Mouse (Mus musculus) midbrain, postnatal 0 days (tissue): ENCODE results near the gene Kremen2. TPM values are rescaled to one million over a fixed set of nuclear protein-coding genes. Genes with fewer than 3 reads are reported as not detected.

ENCODE experiments used
- ATAC-seq: fragments of 200-750 bp; cut with Nextera tagmentation; 2 replicates; pipeline ENCODE4 v1.8.0; 2017; ENCODE audit warnings: moderate number of reproducible peaks, mild to moderate bottlenecking, moderate TSS enrichment, moderate library complexity; ENCODE audit not compliant: low FRiP score
- DNase-seq: peaks from one replicate; pipeline ENCODE4 v3.0.0-alpha.2; 2015; ENCODE audit warnings: low spot score
- H3K27ac ChIP-seq: fragments of 300-500 bp; sonication (generic); 2 replicates; pipeline ENCODE4 v1.5.1; 2014; ENCODE audit warnings: low read depth, mild to moderate bottlenecking, low read length, mixed read lengths
- H3K27me3 ChIP-seq: fragments of 300-500 bp; sonication (generic); 2 replicates; pipeline ENCODE4 v1.6.1; 2014; ENCODE audit warnings: low read length, control low read depth, mixed read lengths; ENCODE audit not compliant: insufficient read depth
- H3K36me3 ChIP-seq: fragments of 300-500 bp; sonication (generic); 2 replicates; pipeline ENCODE4 v1.6.1; 2014; ENCODE audit warnings: low read length, control low read depth, mixed read lengths; ENCODE audit not compliant: insufficient read depth
- H3K4me1 ChIP-seq: fragments of 300-500 bp; sonication (generic); 2 replicates; pipeline ENCODE4 v1.6.1; 2014; ENCODE audit warnings: mild to moderate bottlenecking, control low read depth, antibody characterized with exemption, low read length, mixed read lengths; ENCODE audit not compliant: insufficient read depth
- H3K4me2 ChIP-seq: fragments of 300-500 bp; sonication (generic); 2 replicates; pipeline ENCODE4 v1.6.1; 2014; ENCODE audit warnings: low read depth, mild to moderate bottlenecking, low read length, mixed read lengths; ENCODE audit not compliant: poor library complexity, severe bottlenecking
- H3K4me3 ChIP-seq: fragments of 300-500 bp; sonication (generic); 2 replicates; pipeline ENCODE4 v1.5.1; 2014; ENCODE audit warnings: low read depth, mild to moderate bottlenecking, low read length, moderate library complexity
- H3K9ac ChIP-seq: fragments of 300-500 bp; sonication (generic); replicated peaks from 2 replicates; pipeline ENCODE4 v1.6.1; 2014; ENCODE audit warnings: mild to moderate bottlenecking, low read length, moderate library complexity, mixed read lengths; ENCODE audit not compliant: poor library complexity, severe bottlenecking
- H3K9me3 ChIP-seq: fragments of 300-500 bp; sonication (generic); 2 replicates; pipeline ENCODE4 v1.6.1; 2016; ENCODE audit warnings: low read length, control low read depth
- CTCF ChIP-seq: IDR thresholded peaks from 2 replicates; pipeline ENCODE4 v1.5.1; 2016; ENCODE audit warnings: antibody characterized with exemption, mild to moderate bottlenecking
- WGBS: fragments of 180-500 bp; shearing (Covaris S2); extraction: QIAGEN DNeasy Blood & Tissue Kit; methylation state at CpG from one replicate; pipeline ENCODE4 v1.1.7; 2014; 5-methylcytosine and 5-hydroxymethylcytosine counted together
- polyA plus RNA-seq: library from polyadenylated mRNA; unstranded; fragments of >200 nt; fragmentation: Nextera tagmentation; extraction: Ambion mirVana; gene quantifications from 2 replicates; pipeline ENCODE4 v1.2.1, GENCODE M21; 2015
- total RNA-seq: library from RNA; depleted of rRNA; stranded (reverse); fragments of >200 nt; gene quantifications from 2 replicates; pipeline ENCODE4 v1.2.3, GENCODE M21; 2014; rRNA removed

The Kremen2 gene
- total and polyA plus RNA-seq, 2 experiments from 2014 or later, result 0.38 to 1.3 TPM

- WGBS, result 76% methylated on average over 9 of the region's 9 CpGs
- Histone ChIP-seq H3K27me3 (peaks cover 4% of the 10 kb centered on the region), H3K27ac (no peak overlapping the region), H3K36me3 (no peaks in the 10 kb centered on the region), H3K4me2 (no peak overlapping the region), H3K4me1 (no peaks in the 10 kb centered on the region), H3K9ac (no peak overlapping the region), H3K9me3 (no peaks in the 10 kb centered on the region), H3K4me3 (no peak overlapping the region)
- no peak for DNase-seq
- ATAC-seq, result no peak
- no peak for TF ChIP-seq CTCF
Observed at GRCm38 (mm10) chr17:23703301-23703700, 42.3 kb downstream of the Kremen2 start.

DNA sequence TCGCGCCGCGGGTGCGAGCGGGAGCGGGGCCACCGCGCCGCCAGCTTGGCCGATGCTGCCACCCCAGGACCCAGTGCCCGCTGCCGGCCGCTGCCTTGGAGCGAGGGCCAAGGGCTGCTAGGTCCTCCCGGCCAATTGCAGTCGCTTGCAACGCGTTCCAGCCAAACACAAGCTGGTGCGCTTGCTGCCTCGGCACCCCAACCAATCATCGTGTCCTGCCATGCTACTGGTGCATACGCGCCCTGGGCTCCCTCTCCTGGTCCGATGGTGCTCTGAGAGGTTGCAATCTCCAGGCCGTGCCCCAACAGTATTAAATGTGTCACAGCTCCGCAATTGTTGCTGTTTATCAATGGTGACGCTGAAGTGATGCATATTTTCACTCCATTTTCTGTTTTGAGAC lies 45.6 kb downstream of the Kremen2 start:
- H3K9ac ChIP-seq, result peak overlapping the region; percentile 55
- peak; percentile 83 for TF ChIP-seq CTCF
- H3K36me3 ChIP-seq, result no peaks in the 10 kb centered on the region
- H3K9me3 ChIP-seq, result no peaks in the 10 kb centered on the region
- H3K4me2 ChIP-seq, result peak overlapping the region; percentile 94
- H3K27me3 ChIP-seq, result peaks cover 8% of the 10 kb centered on the region
- 0% methylated on average over 26 of the region's 28 CpGs for WGBS
- no peaks in the 10 kb centered on the region for H3K4me1 ChIP-seq
- 0 out of 2 replicates have a peak overlapping the region, but pooled peaks have one; percentile 34 for H3K27ac ChIP-seq
- ATAC-seq, result peak; percentile 95
- peak overlapping the region; percentile 66 for H3K4me3 ChIP-seq
- peak; percentile 95 for DNase-seq

GRCm38 (mm10) chr17:23699131-23700077 lies 46.2 kb downstream of the Kremen2 start:
- Histone ChIP-seq H3K4me1 (no peaks in the 10 kb centered on the region), H3K9ac (peak overlapping the region; percentile 55), H3K36me3 (no peaks in the 10 kb centered on the region), H3K27me3 (peaks cover 8% of the 10 kb centered on the region), H3K4me2 (peak overlapping the region; percentile 94), H3K27ac (peak overlapping the region; percentile 34; the same call in 1 of the 2 replicates), H3K9me3 (no peaks in the 10 kb centered on the region), H3K4me3 (peak overlapping the region; percentile 66)
- WGBS, result under 1% methylated on average over 61 of the region's 101 CpGs
- TF ChIP-seq CTCF, result no peak
- ATAC-seq (peak; percentile 57), DNase-seq (no peak)

DNA sequence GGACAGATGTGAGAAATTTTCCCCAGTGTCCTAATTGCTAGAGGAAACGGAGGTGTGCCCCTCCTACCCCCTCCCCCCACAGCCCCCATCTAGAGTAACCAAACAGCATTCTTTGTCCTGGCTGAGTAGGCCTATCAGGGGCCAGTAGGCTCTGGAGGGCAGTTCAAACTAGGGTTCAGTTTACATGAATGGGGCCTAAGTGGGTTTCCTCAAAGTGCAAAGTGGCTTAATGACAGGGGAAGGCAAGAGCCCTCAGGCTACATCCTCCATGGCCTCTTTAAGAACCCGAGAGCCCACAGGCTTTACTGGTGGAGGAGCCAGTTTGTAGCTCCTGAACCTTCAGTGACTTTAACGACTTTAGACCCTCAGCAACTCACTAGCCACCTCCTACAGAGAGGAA lies 49.8 kb downstream of the Kremen2 start:
- Histone ChIP-seq H3K27ac (no peak overlapping the region), H3K9ac (no peak overlapping the region), H3K27me3 (peaks cover 8% of the 10 kb centered on the region), H3K36me3 (no peaks in the 10 kb centered on the region), H3K4me1 (no peaks in the 10 kb centered on the region), H3K4me2 (no peak overlapping the region), H3K4me3 (no peak overlapping the region), H3K9me3 (no peaks in the 10 kb centered on the region)
- 17% methylated on average over 3 of the region's 3 CpGs for WGBS
- no peak for TF ChIP-seq CTCF
- ATAC-seq (no peak), DNase-seq (no peak)

GRCm38 (mm10) chr17:23694491-23694890 lies 51.1 kb downstream of the Kremen2 start:
- Histone ChIP-seq H3K4me1 (no peaks in the 10 kb centered on the region), H3K9me3 (no peaks in the 10 kb centered on the region), H3K4me3 (no peak overlapping the region), H3K9ac (no peak overlapping the region), H3K27me3 (peaks cover 8% of the 10 kb centered on the region), H3K4me2 (no peak overlapping the region), H3K27ac (no peak overlapping the region), H3K36me3 (no peaks in the 10 kb centered on the region)
- ATAC-seq (no peak), DNase-seq (no peak)
- 55% methylated on average over 1 of the region's 1 CpGs for whole genome bisulfite sequencing
- TF ChIP-seq CTCF, result no peak

Other genes starting within 250 kb of the Kremen2 start
- gene Zfp213, start 181.6 kb downstream of the Kremen2 start, total RNA-seq, result 16.9 and 21.7 TPM in 2 replicates
- 10.0 and 10.7 TPM in 2 replicates for gene Zfp213, start 181.6 kb downstream of the Kremen2 start, polyA plus RNA-seq
- gene Zfp13, start 146.3 kb downstream of the Kremen2 start, total RNA-seq, result 36.2 and 48.2 TPM in 2 replicates
- gene Zfp13, start 146.3 kb downstream of the Kremen2 start, polyA plus RNA-seq, result 23.3 and 26.3 TPM in 2 replicates
- not detected in 2 replicates for gene Zscan10, start 145.0 kb downstream of the Kremen2 start, total RNA-seq
- not detected in 2 replicates for gene Zscan10, start 145.0 kb downstream of the Kremen2 start, polyA plus RNA-seq
- 0.33 and 0.66 TPM in 2 replicates for gene Mmp25, start 100.6 kb downstream of the Kremen2 start, total RNA-seq
- gene Mmp25, start 100.6 kb downstream of the Kremen2 start, polyA plus RNA-seq, result 0.98 and 1.0 TPM in 2 replicates
- gene Bicdl2, start 85.3 kb downstream of the Kremen2 start, total RNA-seq, result not detected in 2 replicates
- 0.10 TPM in 1 of 2 replicates, not detected in the other for gene Bicdl2, start 85.3 kb downstream of the Kremen2 start, polyA plus RNA-seq
- gene Hcfc1r1, start 72.2 kb downstream of the Kremen2 start, total RNA-seq, result 87.3 and 194 TPM in 2 replicates
- 210 and 212 TPM in 2 replicates for gene Hcfc1r1, start 72.2 kb downstream of the Kremen2 start, polyA plus RNA-seq
- gene Thoc6, start 72.0 kb downstream of the Kremen2 start, total RNA-seq, result 16.7 and 21.5 TPM in 2 replicates
- gene Thoc6, start 72.0 kb downstream of the Kremen2 start, polyA plus RNA-seq, result 21.1 and 23.2 TPM in 2 replicates
- 3.9 and 4.2 TPM in 2 replicates for gene Tnfrsf12a, start 68.4 kb downstream of the Kremen2 start, total RNA-seq
- 3.3 TPM in 2 replicates for gene Tnfrsf12a, start 68.4 kb downstream of the Kremen2 start, polyA plus RNA-seq
- gene Cldn6, start 66.6 kb downstream of the Kremen2 start, total RNA-seq, result 0.60 and 0.99 TPM in 2 replicates
- 0.31 and 0.56 TPM in 2 replicates for gene Cldn6, start 66.6 kb downstream of the Kremen2 start, polyA plus RNA-seq
- gene Cldn9, start 61.8 kb downstream of the Kremen2 start, total RNA-seq, result 0.19 and 0.55 TPM in 2 replicates
- 0.25 TPM in 1 of 2 replicates, not detected in the other for gene Cldn9, start 61.8 kb downstream of the Kremen2 start, polyA plus RNA-seq
- gene 1520401A03Rik, start 23.1 kb downstream of the Kremen2 start, total RNA-seq, result 0.19 TPM in 1 of 2 replicates, not detected in the other
- 0.15 TPM in 1 of 2 replicates, not detected in the other for gene 1520401A03Rik, start 23.1 kb downstream of the Kremen2 start, polyA plus RNA-seq
- 18.3 and 18.4 TPM in 2 replicates for gene Pkmyt1, start 19.5 kb downstream of the Kremen2 start, total RNA-seq
- 18.0 and 18.3 TPM in 2 replicates for gene Pkmyt1, start 19.5 kb downstream of the Kremen2 start, polyA plus RNA-seq
- 83.6 and 103 TPM in 2 replicates for gene Paqr4, start 5.0 kb downstream of the Kremen2 start, total RNA-seq
- gene Paqr4, start 5.0 kb downstream of the Kremen2 start, polyA plus RNA-seq, result 66.0 and 73.8 TPM in 2 replicates
- 248 and 253 TPM in 2 replicates for gene Flywch1, start 25.8 kb upstream of the Kremen2 start, total RNA-seq
- gene Flywch1, start 25.8 kb upstream of the Kremen2 start, polyA plus RNA-seq, result 188 TPM in 2 replicates
- 94.8 and 96.5 TPM in 2 replicates for gene Flywch2, start 40.2 kb upstream of the Kremen2 start, total RNA-seq
- 128 and 133 TPM in 2 replicates for gene Flywch2, start 40.2 kb upstream of the Kremen2 start, polyA plus RNA-seq
- 162 and 196 TPM in 2 replicates for gene Srrm2, start 44.7 kb upstream of the Kremen2 start, total RNA-seq
- 351 and 443 TPM in 2 replicates for gene Srrm2, start 44.7 kb upstream of the Kremen2 start, polyA plus RNA-seq
- 1,027 and 1,129 TPM in 2 replicates for gene Elob, start 83.3 kb upstream of the Kremen2 start, total RNA-seq
- 1,525 and 1,526 TPM in 2 replicates for gene Elob, start 83.3 kb upstream of the Kremen2 start, polyA plus RNA-seq
- not detected in 2 replicates for gene Prss33, start 90.2 kb upstream of the Kremen2 start, total RNA-seq
- 0.17 TPM in 1 of 2 replicates, not detected in the other for gene Prss33, start 90.2 kb upstream of the Kremen2 start, polyA plus RNA-seq
- gene Prss32, start 98.0 kb upstream of the Kremen2 start, total RNA-seq, result not detected in 2 replicates
- 0.23 and 0.60 TPM in 2 replicates for gene Prss32, start 98.0 kb upstream of the Kremen2 start, polyA plus RNA-seq
- gene Prss41, start 98.3 kb upstream of the Kremen2 start, total RNA-seq, result 0.11 and 1.8 TPM in 2 replicates
- 1.3 and 2.2 TPM in 2 replicates for gene Prss41, start 98.3 kb upstream of the Kremen2 start, polyA plus RNA-seq
- gene Prss21, start 122.2 kb upstream of the Kremen2 start, total RNA-seq, result not detected in 2 replicates
- gene Prss21, start 122.2 kb upstream of the Kremen2 start, polyA plus RNA-seq, result not detected in 2 replicates
- gene Dcpp1, start 135.0 kb upstream of the Kremen2 start, total RNA-seq, result 2.0 TPM in 1 of 2 replicates, not detected in the other
- not detected in 2 replicates for gene Dcpp1, start 135.0 kb upstream of the Kremen2 start, polyA plus RNA-seq
- gene Dcpp2, start 135.0 kb upstream of the Kremen2 start, total RNA-seq, result not detected in 2 replicates
- not detected in 2 replicates for gene Dcpp2, start 135.0 kb upstream of the Kremen2 start, polyA plus RNA-seq
- gene Dcpp3, start 171.6 kb upstream of the Kremen2 start, total RNA-seq, result not detected in 2 replicates
- not detected in 2 replicates for gene Dcpp3, start 171.6 kb upstream of the Kremen2 start, polyA plus RNA-seq
- gene Sbp, start 195.8 kb upstream of the Kremen2 start, total RNA-seq, result not detected in 2 replicates
- not detected in 2 replicates for gene Sbp, start 195.8 kb upstream of the Kremen2 start, polyA plus RNA-seq
- gene Sbpl, start 209.4 kb upstream of the Kremen2 start, total RNA-seq, result not detected in 2 replicates
- not detected in 2 replicates for gene Sbpl, start 209.4 kb upstream of the Kremen2 start, polyA plus RNA-seq
- 1.8 TPM in 1 of 2 replicates, not detected in the other for gene Prss30, start 234.7 kb upstream of the Kremen2 start, total RNA-seq
- 0.15 and 0.17 TPM in 2 replicates for gene Prss30, start 234.7 kb upstream of the Kremen2 start, polyA plus RNA-seq